Mouse (Mus musculus) embryonic fibroblast, embryonic 13.5 days (primary cell): Measurements from ENCODE around the gene Cd5.

Experiments used
- CTCF ChIP-seq: IDR thresholded peaks from 2 replicates; pipeline ENCODE4 v1.5.1; 2011; ENCODE audit warnings: mild to moderate bottlenecking, control low read depth, low read length, moderate library complexity, borderline replicate concordance; ENCODE audit not compliant: insufficient read depth
- POLR2A ChIP-seq: IDR thresholded peaks from 2 replicates; pipeline ENCODE4 v1.6.1; 2011; ENCODE audit warnings: low read depth, mild to moderate bottlenecking, control low read depth, low read length, moderate library complexity

GRCm38 (mm10) chr19:10681571-10681970, 57.2 kb downstream of the Cd5 start:
- no peak for TF ChIP-seq CTCF
- TF ChIP-seq POLR2A = no peak
